Mouse (Mus musculus) heart, embryonic 15.5 days (tissue): Measurements from ENCODE around the gene Dnlz. TPM values are rescaled to one million over a fixed set of nuclear protein-coding genes. Genes with fewer than 3 reads are reported as not detected.
A peak's percentile ranks its signal among the peaks of the same experiment; 100 is the strongest.
"Not testable (repeated sequence)": the region's sequence is repeated elsewhere in the genome, so short reads cannot be mapped to it uniquely, and the experiment has no call there.

Experiments
- ATAC-seq: fragments of 200-750 bp; cut with Nextera tagmentation; replicated peaks from 2 replicates; pipeline ENCODE4 v1.8.0; 2017; ENCODE audit warnings: low read depth, moderate TSS enrichment; ENCODE audit not compliant: insufficient number of reproducible peaks, insufficient read depth, low FRiP score
- H3K27ac ChIP-seq: fragments of 300-500 bp; sonication (generic); 2 replicates; pipeline ENCODE4 v1.5.1; 2015; ENCODE audit warnings: mild to moderate bottlenecking, inconsistent platforms
- H3K27me3 ChIP-seq: fragments of 300-500 bp; sonication (generic); 2 replicates; pipeline ENCODE4 v1.6.1; 2015; ENCODE audit warnings: inconsistent platforms
- H3K36me3 ChIP-seq: fragments of 300-500 bp; sonication (generic); 2 replicates; pipeline ENCODE4 v1.6.1; 2015; ENCODE audit warnings: mild to moderate bottlenecking, inconsistent platforms
- H3K4me1 ChIP-seq: fragments of 300-500 bp; sonication (generic); replicated peaks from 2 replicates; pipeline ENCODE4 v1.6.1; 2015; ENCODE audit warnings: inconsistent platforms
- H3K4me2 ChIP-seq: fragments of 300-500 bp; sonication (generic); 2 replicates; pipeline ENCODE4 v1.6.1; 2015; ENCODE audit warnings: inconsistent platforms, mild to moderate bottlenecking, moderate library complexity
- H3K4me3 ChIP-seq: fragments of 300-500 bp; sonication (generic); 2 replicates; pipeline ENCODE4 v1.5.1; 2015; ENCODE audit warnings: mild to moderate bottlenecking, inconsistent platforms
- H3K9ac ChIP-seq: fragments of 300-500 bp; sonication (generic); 2 replicates; pipeline ENCODE4 v1.6.1; 2015; ENCODE audit warnings: mild to moderate bottlenecking, inconsistent platforms
- H3K9me3 ChIP-seq: fragments of 300-500 bp; sonication (generic); replicated peaks from 2 replicates; pipeline ENCODE4 v1.6.1; 2016; ENCODE audit warnings: inconsistent platforms
- WGBS: fragments of 180-500 bp; shearing (Covaris S2); methylation state at CpG from one replicate; pipeline ENCODE4 v1.1.7; 2015; ENCODE audit warnings: mixed read lengths; 5-methylcytosine and 5-hydroxymethylcytosine counted together
- polyA plus RNA-seq: library from polyadenylated mRNA; unstranded; fragments of >200 nt; fragmentation: Nextera tagmentation; extraction: Ambion mirVana; gene quantifications from 2 replicates; pipeline ENCODE4 v1.2.1, GENCODE M21; 2015

The Dnlz gene
- 22.1 and 27.9 TPM in 2 replicates for polyA plus RNA-seq

DNA sequence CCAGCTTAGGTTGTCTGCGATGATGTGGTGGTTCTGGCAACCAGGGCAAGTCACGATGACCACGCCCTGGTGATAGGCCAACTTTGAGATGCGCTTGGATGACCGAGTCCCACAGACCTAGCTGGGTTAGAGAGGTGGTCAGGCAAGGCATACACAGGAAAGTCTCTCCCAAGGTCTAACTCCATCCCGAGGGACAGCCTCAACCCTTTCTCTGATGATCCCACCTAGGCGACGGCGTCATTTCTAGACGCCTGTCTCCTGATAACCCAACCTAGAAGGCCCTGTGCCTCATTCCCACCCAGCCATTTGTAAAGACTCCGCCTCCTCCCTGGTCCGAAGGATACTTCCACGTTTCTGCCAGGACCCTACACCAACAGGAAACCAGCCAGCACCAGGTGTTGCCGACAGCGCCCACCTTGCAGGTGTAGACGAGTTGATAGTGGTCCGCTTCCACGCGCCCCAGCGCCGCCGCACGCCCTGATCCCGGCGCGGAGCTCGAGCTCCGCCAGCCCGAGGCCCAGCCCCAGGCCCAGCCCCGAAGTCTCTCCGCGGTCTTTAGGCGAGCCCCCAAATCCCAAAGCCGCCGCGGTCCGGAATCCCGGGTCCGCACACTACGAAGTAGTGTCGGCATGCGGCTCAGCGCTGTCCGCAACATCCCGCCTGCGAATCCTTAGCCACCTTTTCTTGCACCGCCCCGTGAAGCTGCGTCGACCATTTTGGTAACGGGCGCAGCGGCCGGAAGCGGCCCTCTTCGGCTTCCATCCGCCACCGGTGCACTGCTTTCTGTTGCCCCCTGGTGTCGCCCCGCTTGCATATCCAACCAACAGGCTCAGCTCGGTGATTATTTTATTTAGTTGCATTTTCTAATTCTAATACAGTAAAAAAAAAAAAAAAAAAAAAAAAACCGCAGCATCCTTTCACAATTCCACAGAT is at the start of gene Dnlz:
Gene Dnlz (minus strand): TSS at position 753 of the 933 bp plus-strand sequence.
- peaks cover 31% of the 10 kb centered on the region for H3K4me1 ChIP-seq
- WGBS: 1% methylated on average over 62 of the region's 62 CpGs
- peak; percentile 59 for ATAC-seq
- peak within 1 kb of the TSS; percentile 77 for H3K27ac ChIP-seq
- peaks cover 16% of the 10 kb centered on the region for H3K36me3 ChIP-seq
- peak within 1 kb of the TSS; percentile 89 for H3K9ac ChIP-seq
- peak within 1 kb of the TSS; percentile 98 for H3K4me2 ChIP-seq
- peak within 1 kb of the TSS; percentile 78 for H3K4me3 ChIP-seq
- no peaks in the 10 kb centered on the region for H3K27me3 ChIP-seq
- H3K9me3 ChIP-seq: no peaks in the 10 kb centered on the region

DNA sequence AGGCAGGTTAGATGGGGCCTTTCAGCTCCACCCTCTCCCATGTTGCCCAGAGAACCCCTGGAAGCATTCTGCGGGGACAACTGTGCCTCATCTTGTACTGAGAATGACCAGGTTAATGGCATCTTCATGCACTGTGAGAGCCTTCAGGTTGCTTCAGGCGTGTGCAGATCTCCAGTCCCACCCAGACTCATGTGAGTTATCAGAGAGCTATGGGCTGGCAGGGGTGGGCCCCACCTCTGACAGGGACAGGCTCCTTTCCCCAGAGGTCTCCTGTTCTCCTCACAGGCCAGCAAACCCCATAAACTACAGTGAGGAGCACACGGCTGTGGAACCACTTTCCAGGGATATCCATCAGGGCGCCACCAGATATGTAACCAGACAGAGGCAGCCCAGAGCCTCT is 49.1 kb upstream of the Dnlz start:
- ATAC-seq: no peak
- Histone ChIP-seq H3K27ac (no peak overlapping the region), H3K4me1 (peaks cover 5% of the 10 kb centered on the region), H3K4me3 (no peak overlapping the region), H3K36me3 (peaks cover 53% of the 10 kb centered on the region), H3K27me3 (no peaks in the 10 kb centered on the region), H3K9me3 (no peaks in the 10 kb centered on the region), H3K4me2 (no peak overlapping the region), H3K9ac (no peak overlapping the region)
- 85% methylated on average over 4 of the region's 4 CpGs for WGBS

DNA sequence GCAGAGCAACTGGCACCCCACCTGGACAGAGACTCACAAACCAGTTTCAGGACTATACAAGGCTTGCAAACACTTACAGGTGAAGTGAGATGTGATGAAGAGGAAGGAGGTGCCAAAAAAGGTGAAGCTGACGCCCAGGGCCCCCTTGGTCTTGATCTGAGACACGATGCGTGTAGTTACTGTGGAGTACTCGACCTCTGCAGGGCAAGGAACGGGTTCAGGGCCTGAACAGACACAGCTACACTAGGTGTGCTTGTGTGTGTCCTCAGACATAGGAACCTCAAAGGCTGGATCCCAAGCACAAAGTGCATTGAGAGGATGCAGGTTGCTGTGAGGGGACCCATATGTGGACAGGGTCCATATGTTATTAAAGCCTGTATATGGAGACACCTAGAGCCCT is 48.4 kb upstream of the Dnlz start:
- no peak overlapping the region for H3K27ac ChIP-seq
- WGBS: 83% methylated on average over 5 of the region's 5 CpGs
- H3K4me2 ChIP-seq: no peak overlapping the region
- no peak overlapping the region for H3K4me3 ChIP-seq
- no peaks in the 10 kb centered on the region for H3K27me3 ChIP-seq
- ATAC-seq: no peak
- H3K9me3 ChIP-seq: no peaks in the 10 kb centered on the region
- no peaks in the 10 kb centered on the region for H3K4me1 ChIP-seq
- H3K9ac ChIP-seq: no peak overlapping the region
- H3K36me3 ChIP-seq: peaks cover 61% of the 10 kb centered on the region

DNA sequence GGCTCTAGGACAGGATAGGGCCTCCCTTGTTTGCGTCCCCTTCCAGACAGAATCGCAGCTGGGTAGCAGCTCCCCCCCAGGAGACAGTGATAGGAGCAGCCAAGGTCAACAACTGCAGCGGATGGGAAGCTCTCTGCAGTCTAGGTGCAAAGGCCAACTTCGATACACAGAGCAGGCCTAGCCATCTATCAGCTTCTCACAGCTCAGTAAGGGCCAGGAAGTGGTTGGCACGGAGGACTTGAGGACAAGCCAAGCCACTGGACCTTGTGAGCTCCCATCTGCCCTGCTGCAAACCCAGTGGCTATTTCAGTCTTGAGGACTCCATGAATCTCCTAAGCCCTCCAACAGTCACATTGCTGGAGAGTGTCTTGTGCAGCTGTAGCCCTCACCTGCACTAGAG is 47.7 kb upstream of the Dnlz start:
- peak; percentile 43; the same call in 1 of the 2 replicates for ATAC-seq
- H3K4me3 ChIP-seq: no peak overlapping the region
- WGBS: 65% methylated on average over 5 of the region's 5 CpGs

DNA sequence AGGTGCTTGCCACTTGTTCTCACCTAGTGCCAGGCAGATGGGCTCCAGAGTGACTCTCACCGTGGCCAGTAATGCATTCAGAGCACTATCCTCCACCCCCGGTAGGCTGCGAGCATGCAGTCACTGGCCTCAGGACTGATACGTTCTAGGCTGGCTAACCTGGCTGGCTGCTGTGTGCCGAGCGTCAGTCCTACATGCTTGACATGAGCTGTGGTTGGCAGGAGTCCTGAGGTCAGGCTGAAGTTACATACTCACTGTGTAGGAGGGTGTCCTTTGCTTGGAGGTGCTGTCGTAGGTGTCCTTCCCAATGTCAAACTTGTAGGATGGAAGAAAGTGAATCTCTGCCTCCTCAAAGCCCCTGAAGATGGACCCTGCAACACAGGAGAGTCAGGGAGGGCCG is 47.1 kb upstream of the Dnlz start:
- Histone ChIP-seq H3K36me3 (peaks cover 74% of the 10 kb centered on the region), H3K27me3 (no peaks in the 10 kb centered on the region), H3K9ac (no peak overlapping the region), H3K4me1 (no peaks in the 10 kb centered on the region), H3K9me3 (no peaks in the 10 kb centered on the region), H3K4me2 (no peak overlapping the region), H3K27ac (no peak overlapping the region), H3K4me3 (no peak overlapping the region)
- WGBS: 82% methylated on average over 8 of the region's 8 CpGs
- ATAC-seq: no peak

More for the DNA sequence above, 47.7 kb upstream of the Dnlz start:
- H3K9me3 ChIP-seq: no peaks in the 10 kb centered on the region
- H3K9ac ChIP-seq: no peak overlapping the region
- peaks cover 67% of the 10 kb centered on the region for H3K36me3 ChIP-seq
- no peak overlapping the region for H3K27ac ChIP-seq
- H3K4me2 ChIP-seq: no peak overlapping the region
- H3K4me1 ChIP-seq: no peaks in the 10 kb centered on the region
- H3K27me3 ChIP-seq: no peaks in the 10 kb centered on the region

DNA sequence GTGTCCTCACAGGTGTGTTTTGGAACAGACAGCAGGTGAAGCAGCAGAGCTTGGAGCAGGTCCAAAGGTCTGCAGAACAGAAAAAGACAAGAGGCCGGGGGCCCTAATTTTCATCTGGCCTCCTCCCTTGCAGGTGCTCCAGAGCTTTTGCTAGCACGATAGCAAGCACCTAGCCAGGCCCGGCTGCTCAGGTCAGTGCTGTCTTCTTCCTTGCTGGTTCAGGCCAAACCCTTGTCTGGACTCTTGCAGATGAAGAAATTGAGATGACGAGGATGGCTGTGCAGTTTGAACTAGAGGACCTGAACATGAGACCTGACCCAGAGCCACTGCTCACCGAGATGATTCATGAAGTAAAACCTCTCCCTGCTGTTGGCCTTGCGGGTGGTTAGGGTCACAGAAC is 39.7 kb upstream of the Dnlz start:
- H3K4me3 ChIP-seq: no peak overlapping the region
- 88% methylated on average over 6 of the region's 6 CpGs for WGBS
- no peak overlapping the region for H3K9ac ChIP-seq
- ATAC-seq: no peak
- peaks cover 21% of the 10 kb centered on the region for H3K4me1 ChIP-seq
- no peak overlapping the region for H3K4me2 ChIP-seq
- no peak overlapping the region for H3K27ac ChIP-seq
- H3K36me3 ChIP-seq: peaks cover 72% of the 10 kb centered on the region
- no peaks in the 10 kb centered on the region for H3K27me3 ChIP-seq
- no peaks in the 10 kb centered on the region for H3K9me3 ChIP-seq

DNA sequence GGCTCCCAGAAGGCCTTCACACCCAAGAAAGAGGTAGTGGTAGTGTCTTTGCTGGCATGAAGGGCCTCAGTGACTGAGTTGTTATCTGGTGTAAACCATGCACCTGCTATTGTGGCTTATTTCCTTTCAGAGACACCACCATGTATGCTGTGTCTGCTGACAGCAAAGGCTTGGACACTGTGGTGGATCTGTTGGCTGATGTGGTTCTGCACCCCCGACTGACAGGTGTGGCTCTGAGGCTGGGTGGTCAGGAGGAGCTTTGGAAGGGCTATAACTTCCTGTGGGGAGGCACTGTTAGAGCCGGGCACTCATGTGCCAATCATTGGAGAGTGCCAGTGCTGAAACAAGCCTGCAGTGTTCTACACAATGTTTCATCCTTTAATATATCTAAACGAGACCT is 39.0 kb upstream of the Dnlz start:
- H3K9me3 ChIP-seq: no peaks in the 10 kb centered on the region
- no peak overlapping the region for H3K9ac ChIP-seq
- WGBS: 78% methylated on average over 3 of the region's 3 CpGs
- no peak overlapping the region for H3K27ac ChIP-seq
- no peak overlapping the region for H3K4me3 ChIP-seq
- H3K36me3 ChIP-seq: peaks cover 71% of the 10 kb centered on the region
- no peak overlapping the region for H3K4me2 ChIP-seq
- H3K4me1 ChIP-seq: peaks cover 21% of the 10 kb centered on the region
- ATAC-seq: no peak
- H3K27me3 ChIP-seq: no peaks in the 10 kb centered on the region

DNA sequence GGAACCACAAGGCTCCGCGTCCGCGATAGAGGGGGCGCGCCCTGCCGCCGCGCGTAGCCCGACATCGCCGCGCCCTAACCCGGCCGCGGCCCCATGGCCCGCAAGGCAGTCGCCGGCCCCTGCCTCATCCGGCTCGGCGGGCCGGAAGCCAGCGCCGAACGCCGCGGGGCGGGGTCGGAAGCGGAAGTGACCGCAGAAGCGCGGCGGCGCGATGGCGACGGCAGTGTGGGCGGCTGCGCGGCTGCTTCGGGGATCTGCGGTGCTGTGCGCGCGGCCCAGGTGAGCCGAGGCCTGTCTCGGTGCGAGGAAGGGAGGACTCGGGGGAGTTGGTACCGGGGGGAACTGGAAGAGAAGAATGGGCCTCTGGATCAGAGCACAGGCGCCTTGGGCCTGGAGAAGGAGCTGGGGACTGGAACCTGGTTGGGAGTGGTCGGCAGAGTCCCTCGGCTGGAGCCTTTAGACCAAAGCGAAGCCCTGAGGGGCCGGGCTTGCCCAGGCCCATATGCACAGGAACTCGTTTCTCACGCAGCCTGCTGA is 37.3 kb upstream of the Dnlz start, which contains the start of the genes Entr1 and Pmpca:
Gene Entr1 (minus strand): TSS at position 163 of the 537 bp plus-strand sequence.
Gene Pmpca (plus strand): TSS at position 186 of the 537 bp plus-strand sequence.
- Histone ChIP-seq H3K4me2 (peak within 1 kb of the TSS; percentile 84), H3K4me1 (peaks cover 21% of the 10 kb centered on the region), H3K27ac (peak within 1 kb of the TSS; percentile 70), H3K36me3 (peaks cover 71% of the 10 kb centered on the region), H3K27me3 (no peaks in the 10 kb centered on the region), H3K4me3 (peak within 1 kb of the TSS; percentile 97), H3K9me3 (no peaks in the 10 kb centered on the region), H3K9ac (peak within 1 kb of the TSS; percentile 95)
- under 1% methylated on average over 56 of the region's 60 CpGs for WGBS
- ATAC-seq: peak; percentile 86

DNA sequence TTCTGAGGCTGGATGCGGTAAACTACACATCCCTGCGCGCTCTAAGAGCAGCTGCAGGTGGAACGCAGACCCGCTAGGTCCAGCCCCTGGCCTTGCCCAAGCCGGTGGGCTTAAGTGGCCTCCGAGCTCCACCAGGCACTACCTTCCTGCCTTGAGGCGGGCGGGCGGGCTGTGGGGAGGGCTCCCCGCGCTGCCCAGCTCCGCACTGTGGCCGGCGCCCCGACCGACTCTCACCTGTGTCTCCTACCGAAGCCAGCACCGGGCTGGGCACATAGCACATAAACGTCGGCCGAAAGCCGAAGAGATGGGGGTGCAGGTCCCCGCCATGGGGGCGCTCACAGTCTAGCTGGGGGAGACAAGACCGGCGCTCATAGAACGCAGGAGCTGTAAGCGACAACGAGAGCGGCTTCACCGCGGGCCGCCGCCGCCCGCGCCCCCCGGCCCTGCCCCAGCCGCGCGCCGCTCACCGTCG is 36.8 kb upstream of the Dnlz start:
- Histone ChIP-seq H3K36me3 (peaks cover 71% of the 10 kb centered on the region), H3K4me2 (peak overlapping the region; percentile 84), H3K9ac (peak overlapping the region; percentile 95), H3K27ac (peak overlapping the region; percentile 70), H3K9me3 (no peaks in the 10 kb centered on the region), H3K4me3 (peak overlapping the region; percentile 97), H3K27me3 (no peaks in the 10 kb centered on the region), H3K4me1 (peaks cover 21% of the 10 kb centered on the region)
- WGBS: under 1% methylated on average over 29 of the region's 45 CpGs
- ATAC-seq: peak; percentile 41; the same call in 1 of the 2 replicates

DNA sequence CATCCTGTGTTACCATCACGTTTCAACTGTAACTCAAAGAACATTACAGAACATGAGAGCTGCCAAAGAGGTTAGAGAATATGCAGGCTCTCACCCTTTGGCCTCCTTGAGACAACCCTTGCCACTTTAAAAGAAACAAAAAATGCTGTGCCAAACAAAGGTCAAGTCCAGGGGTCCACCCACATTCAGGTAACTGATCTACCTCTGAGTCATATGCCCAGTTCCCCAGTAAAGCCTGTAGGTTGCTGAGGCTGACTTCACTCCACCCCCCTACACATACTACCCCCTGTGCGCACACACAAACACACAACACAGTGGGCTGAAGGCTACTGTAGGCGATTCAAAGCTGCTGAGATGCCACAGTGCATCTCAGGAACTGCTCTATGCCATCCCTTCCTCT is 35.8 kb upstream of the Dnlz start:
- Histone ChIP-seq H3K9ac (peak overlapping the region; percentile 95; the same call in 1 of the 2 replicates), H3K4me2 (peak overlapping the region; percentile 84), H3K4me1 (peaks cover 21% of the 10 kb centered on the region), H3K9me3 (no peaks in the 10 kb centered on the region), H3K27me3 (no peaks in the 10 kb centered on the region), H3K27ac (no peak overlapping the region), H3K4me3 (peak overlapping the region; percentile 97; the same call in 1 of the 2 replicates), H3K36me3 (peaks cover 71% of the 10 kb centered on the region)
- WGBS: 77% methylated on average over 3 of the region's 3 CpGs
- no peak for ATAC-seq

DNA sequence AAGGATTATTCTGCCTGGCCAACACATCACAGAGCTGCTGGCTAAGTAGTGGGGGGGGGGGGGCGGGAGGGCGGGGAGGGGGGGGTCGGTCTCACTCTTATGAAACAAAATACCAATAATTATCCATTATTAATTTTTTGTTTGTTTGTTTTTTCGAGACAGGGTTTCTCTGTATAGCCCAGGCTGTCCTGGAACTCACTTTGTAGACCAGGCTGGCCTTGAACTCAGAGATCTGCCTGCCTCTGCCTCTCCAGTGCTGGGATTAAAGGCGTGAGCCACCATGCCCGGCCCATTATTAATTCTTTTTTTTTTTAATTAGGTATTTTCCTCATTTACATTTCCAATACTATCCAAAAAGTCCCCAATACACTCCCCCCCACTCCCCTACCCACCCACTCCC is 29.0 kb upstream of the Dnlz start:
- 0 out of 2 replicates have a peak overlapping the region, but pooled peaks have one; percentile 79 for H3K9ac ChIP-seq
- H3K4me2 ChIP-seq: peak overlapping the region; percentile 91
- peaks cover 54% of the 10 kb centered on the region for H3K36me3 ChIP-seq
- not testable (repeated sequence) for ATAC-seq, H3K27me3 ChIP-seq, H3K9me3 ChIP-seq, H3K4me1 ChIP-seq, H3K27ac ChIP-seq
- 28% methylated on average over 6 of the region's 6 CpGs for WGBS
- peak overlapping the region; percentile 85 for H3K4me3 ChIP-seq
